Mouse (Mus musculus) cerebellum, adult 2 months (tissue): ENCODE results near the gene Slc24a3. TPM values are rescaled to one million over a fixed set of nuclear protein-coding genes. Genes with fewer than 3 reads are reported as not detected.

Experiments used
- DNase-seq, 2 experiments: peaks; one replicate each; pipeline ENCODE4 v3.0.0; 2021
- H3K27ac ChIP-seq: fragments of 200-500 bp; 2 replicates; pipeline ENCODE4 v1.5.1; 2012; ENCODE audit warnings: low read length, control low read depth, inconsistent platforms; ENCODE audit not compliant: insufficient read depth
- H3K27me3 ChIP-seq: fragments of 200-500 bp; 2 replicates; pipeline ENCODE4 v1.6.1; 2012; ENCODE audit warnings: inconsistent platforms, mild to moderate bottlenecking, low read length, moderate library complexity; ENCODE audit not compliant: control insufficient read depth, insufficient read depth
- H3K4me1 ChIP-seq: fragments of 200-500 bp; 2 replicates; pipeline ENCODE4 v1.6.1; 2011; ENCODE audit warnings: low read length; ENCODE audit not compliant: control insufficient read depth, insufficient read depth
- H3K4me3 ChIP-seq: fragments of 200-500 bp; replicated peaks from 2 replicates; pipeline ENCODE3; 2011; ENCODE audit warnings: mild to moderate bottlenecking, low read depth, low read length, control low read depth; ENCODE audit not compliant: insufficient read depth
- CTCF ChIP-seq: fragments of 200-500 bp; IDR thresholded peaks from 2 replicates; pipeline ENCODE4 v1.5.1; 2011; ENCODE audit warnings: low read depth, mild to moderate bottlenecking, control low read depth, low read length, moderate library complexity, borderline replicate concordance; ENCODE audit not compliant: insufficient read depth
- POLR2A ChIP-seq: fragments of 200-500 bp; IDR thresholded peaks from 2 replicates; pipeline ENCODE4 v1.6.1; 2011; ENCODE audit warnings: low read length, control low read depth, borderline replicate concordance; ENCODE audit not compliant: insufficient read depth
- WGBS: fragments of 180-500 bp; shearing (Covaris S2); methylation state at CpG from one replicate; pipeline ENCODE4 v1.1.7; 2018; 5-methylcytosine and 5-hydroxymethylcytosine counted together
- polyA plus RNA-seq: library from polyadenylated mRNA; depleted of rRNA; stranded (reverse); fragments of >200 nt; gene quantifications from 2 replicates; pipeline ENCODE4 v1.2.3, GENCODE M21; 2012

Slc24a3 gene
- polyA plus RNA-seq, 1 experiment, result 56.9 TPM

GRCm38 (mm10) chr2:145585437-145585836 is 417.9 kb downstream of the Slc24a3 start:
- Histone ChIP-seq H3K4me1 (no peaks in the 10 kb centered on the region), H3K4me3 (no peak overlapping the region), H3K27ac (no peak overlapping the region), H3K27me3 (no peaks in the 10 kb centered on the region)
- DNase-seq, result no peak
- no peak for TF ChIP-seq POLR2A
- TF ChIP-seq CTCF, result no peak
- WGBS, result 74% methylated on average over 3 of the region's 3 CpGs

GRCm38 (mm10) chr2:145588009-145588737 is 420.6 kb downstream of the Slc24a3 start:
- H3K27ac ChIP-seq, result no peak overlapping the region

DNA sequence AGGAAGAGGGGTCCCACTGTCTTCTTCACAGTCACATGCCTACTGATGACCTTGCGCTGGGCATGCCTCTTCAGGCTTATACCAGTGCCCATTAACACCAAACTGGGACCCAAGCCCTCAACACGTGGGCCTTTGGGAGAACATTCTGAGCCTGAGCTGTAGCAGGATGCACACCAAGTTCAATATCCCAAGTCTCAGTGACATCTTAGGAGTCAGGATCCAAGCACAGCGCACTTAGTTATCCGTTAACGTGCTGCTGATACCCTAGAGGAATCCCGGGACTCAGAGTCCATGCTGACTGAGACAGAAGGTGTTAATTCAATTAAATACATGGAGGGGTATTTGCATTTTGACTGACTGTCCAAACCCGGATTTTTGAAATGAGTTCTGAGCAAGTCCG is 424.3 kb downstream of the Slc24a3 start:
- TF ChIP-seq CTCF, result no peak
- no peak for TF ChIP-seq POLR2A
- H3K4me3 ChIP-seq, result no peak overlapping the region
- H3K4me1 ChIP-seq, result no peaks in the 10 kb centered on the region
- H3K27me3 ChIP-seq, result no peaks in the 10 kb centered on the region
- H3K27ac ChIP-seq, result no peak overlapping the region
- DNase-seq, result no peak
- 76% methylated on average over 8 of the region's 8 CpGs for WGBS

More at GRCm38 (mm10) chr2:145588009-145588737, 420.6 kb downstream of the Slc24a3 start:
- Histone ChIP-seq H3K4me3 (no peak overlapping the region), H3K27me3 (no peaks in the 10 kb centered on the region), H3K4me1 (no peaks in the 10 kb centered on the region)
- peak; percentile 60 to 66 for DNase-seq
- TF ChIP-seq CTCF (peak; percentile 66; the same call in 1 of the 2 replicates), POLR2A (no peak)
- 57% methylated on average over 8 of the region's 8 CpGs for WGBS

DNA sequence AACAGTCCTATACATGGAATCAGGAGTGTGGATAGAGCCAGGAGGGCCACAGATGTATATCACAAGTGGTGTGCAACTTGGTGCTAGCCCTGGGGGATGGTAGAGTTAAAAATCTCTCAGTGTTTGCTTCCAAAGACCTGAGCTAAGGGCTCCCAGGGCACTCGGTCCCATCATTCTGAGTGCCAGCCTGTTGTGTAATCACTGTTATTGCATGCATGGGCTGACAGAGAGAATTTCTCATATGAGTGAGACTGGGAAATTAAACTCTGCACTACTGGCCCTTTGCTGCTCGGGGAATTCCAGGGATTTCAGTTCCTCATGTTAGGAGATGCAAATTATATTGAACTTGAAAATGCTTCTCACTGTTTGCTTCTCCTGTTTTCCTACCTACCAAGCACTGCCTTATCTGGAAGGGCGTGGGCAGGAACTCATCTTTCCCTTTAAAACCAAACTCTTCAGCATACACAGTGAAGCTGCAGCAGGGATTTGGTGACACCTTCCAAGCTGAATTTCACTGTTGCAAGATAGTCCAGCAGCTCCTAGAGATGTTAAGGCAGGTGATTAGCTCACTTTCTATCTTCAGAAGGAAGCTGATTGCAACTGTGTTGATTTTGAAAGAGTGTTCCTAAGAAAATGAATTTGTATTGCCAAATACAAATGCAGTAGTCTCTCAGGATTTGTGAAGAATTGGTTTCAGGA is 426.2 kb downstream of the Slc24a3 start:
- DNase-seq, result no peak
- Histone ChIP-seq H3K27ac (no peak overlapping the region), H3K4me3 (no peak overlapping the region), H3K4me1 (no peaks in the 10 kb centered on the region), H3K27me3 (no peaks in the 10 kb centered on the region)
- 71% methylated on average over 3 of the region's 3 CpGs for WGBS
- TF ChIP-seq POLR2A (no peak), CTCF (no peak)

DNA sequence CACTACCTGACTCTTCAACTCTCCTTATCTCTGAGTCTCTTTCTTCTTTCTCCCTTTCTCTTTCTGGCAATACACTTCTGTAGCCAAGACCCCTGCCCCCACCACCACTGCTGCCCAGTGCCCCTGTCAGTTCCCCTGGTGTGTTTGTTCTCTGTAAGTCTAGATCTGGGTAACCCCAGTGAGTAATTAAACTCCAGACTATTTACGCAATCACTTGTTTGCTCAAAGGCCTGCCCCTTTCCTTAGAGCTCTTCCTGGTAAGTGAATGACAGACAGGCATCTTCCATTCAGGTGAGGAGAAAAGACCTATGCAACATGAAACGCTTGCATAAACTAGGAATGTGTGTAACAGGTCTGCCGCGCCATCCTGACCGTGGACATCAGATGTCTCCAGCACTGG is 430.3 kb downstream of the Slc24a3 start:
- DNase-seq, result no peak
- Histone ChIP-seq H3K27me3 (no peaks in the 10 kb centered on the region), H3K4me3 (no peak overlapping the region), H3K4me1 (no peaks in the 10 kb centered on the region), H3K27ac (no peak overlapping the region)
- 87% methylated on average over 5 of the region's 5 CpGs for WGBS
- TF ChIP-seq POLR2A, result no peak

DNA sequence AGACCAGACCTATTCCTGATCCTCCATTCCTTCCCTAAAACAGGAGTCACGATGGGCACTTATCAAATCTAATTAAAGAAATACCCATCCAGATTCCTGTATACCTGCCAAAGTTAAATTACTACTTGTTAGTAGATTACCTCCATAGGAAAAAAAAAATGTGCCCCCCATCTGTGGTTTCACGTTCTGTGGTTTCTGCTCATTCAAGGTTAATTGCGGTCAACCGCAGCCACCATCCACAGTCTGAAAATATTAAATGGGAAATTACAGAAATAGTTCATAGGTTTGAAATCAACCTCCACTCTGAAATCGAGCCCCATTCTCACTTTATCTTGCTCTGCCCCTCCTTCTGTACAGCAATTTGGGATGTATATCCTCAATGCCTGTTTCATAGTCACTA is 440.3 kb downstream of the Slc24a3 start:
- 81% methylated on average over 5 of the region's 5 CpGs for WGBS
- TF ChIP-seq POLR2A, result no peak
- no peak for TF ChIP-seq CTCF

GRCm38 (mm10) chr2:145610796-145611705 is 443.5 kb downstream of the Slc24a3 start:
- no peak overlapping the region for H3K27ac ChIP-seq
- H3K4me3 ChIP-seq, result no peak overlapping the region
- H3K27me3 ChIP-seq, result no peaks in the 10 kb centered on the region
- DNase-seq, result peak; percentile 23 to 46
- WGBS, result 52% methylated on average over 15 of the region's 15 CpGs
- no peaks in the 10 kb centered on the region for H3K4me1 ChIP-seq
- no peak for TF ChIP-seq POLR2A
- TF ChIP-seq CTCF, result peak; percentile 64

More for the DNA sequence above, 440.3 kb downstream of the Slc24a3 start:
- H3K27me3 ChIP-seq, result no peaks in the 10 kb centered on the region
- H3K27ac ChIP-seq, result no peak overlapping the region
- no peak for DNase-seq
- no peak overlapping the region for H3K4me3 ChIP-seq
- no peaks in the 10 kb centered on the region for H3K4me1 ChIP-seq
